Mouse (Mus musculus): ENCODE measurements around the gene Hist1h2bp.
"Not testable (repeated sequence)": the region's sequence is repeated elsewhere in the genome, so short reads cannot be mapped to it uniquely, and the experiment has no call there.

DNA sequence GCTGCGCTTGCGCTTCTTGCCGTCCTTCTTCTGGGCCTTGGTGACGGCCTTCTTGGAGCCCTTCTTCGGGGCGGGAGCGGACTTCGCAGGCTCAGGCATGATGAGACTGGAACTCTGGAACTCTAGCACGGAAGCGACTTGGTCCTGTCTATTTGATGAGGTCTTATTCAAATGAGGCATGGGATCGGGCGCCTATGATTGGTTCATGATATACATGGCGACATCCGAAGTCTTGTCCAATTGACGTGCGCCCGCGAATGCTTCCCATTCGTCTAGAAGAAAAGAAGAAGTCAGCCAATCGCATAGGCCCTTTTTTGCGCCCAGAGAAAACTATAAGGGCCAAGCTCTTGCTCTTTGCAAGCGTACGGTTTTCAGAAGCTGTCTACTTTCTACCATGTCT is 22.8 kb downstream of the Hist1h2bp start, which contains the start of the genes Hist1h2bq and Hist1h2ao:
- not testable (repeated sequence) for TF ChIP-seq POLR2A (IDR thresholded peaks at IDR 0.05; ENCODE audit: low read depth, low read length); CTCF (conservative IDR thresholded peaks at IDR 0.05; ENCODE audit: insufficient read depth, insufficient read length, low read depth, low read length)
